Mouse (Mus musculus) MEL (cell line): ENCODE measurements at regions not wholly inside any gene's neighbourhood (a gene's known extent, or its start where the extent isn't known, plus 50 kb on each side); places are given as distances from the start of the nearest gene placed in this dataset.

Source experiments
- DNase-seq: peaks from one replicate; pipeline ENCODE4 v3.0.0; 2011; ENCODE audit warnings: low read depth, low spot score
- H3K27ac ChIP-seq: 2 replicates; pipeline ENCODE4 v1.5.1; 2012; ENCODE audit warnings: low read depth, mild to moderate bottlenecking, control low read depth, low read length, moderate library complexity; ENCODE audit not compliant: control insufficient read depth
- H3K27me3 ChIP-seq, 2 experiments: fragments of 150-350 bp in 1 of 2; sonication (generic) in 1 of 2; 2 replicates each; pipeline ENCODE4 v1.6.1; 2012; ENCODE audit warnings: low read length in 2 of 2, mild to moderate bottlenecking in 2 of 2, improper control_type of control experiment in 1 of 2, moderate library complexity in 1 of 2; ENCODE audit not compliant: insufficient read depth in 2 of 2, control insufficient read depth in 1 of 2
- H3K36me3 ChIP-seq, 2 experiments: 2 replicates each; pipeline ENCODE4 v1.6.1; 2012 to 2014; ENCODE audit warnings: low read length in 2 of 2, improper control_type of control experiment in 1 of 2, inconsistent platforms in 1 of 2, mild to moderate bottlenecking in 1 of 2; ENCODE audit not compliant: insufficient read depth in 2 of 2, control insufficient read depth in 1 of 2
- H3K4me1 ChIP-seq, 2 experiments: fragments of 150-350 bp in 1 of 2; sonication (generic) in 1 of 2; 2 replicates each; pipeline ENCODE4 v1.6.1; 2012; ENCODE audit warnings: low read length in 2 of 2, improper control_type of control experiment in 1 of 2, mild to moderate bottlenecking in 1 of 2; ENCODE audit not compliant: insufficient read depth in 2 of 2, control insufficient read depth in 1 of 2
- H3K4me3 ChIP-seq, 2 experiments: fragments of 150-350 bp in 1 of 2; sonication (generic) in 1 of 2; 2 replicates each; pipeline ENCODE4 v1.5.1; 2012; ENCODE audit warnings: low read depth in 2 of 2, low read length in 2 of 2, mild to moderate bottlenecking in 2 of 2, moderate library complexity in 2 of 2, control low read depth in 1 of 2, improper control_type of control experiment in 1 of 2; ENCODE audit not compliant: control insufficient read depth in 1 of 2, insufficient read depth in 1 of 2
- H3K79me2 ChIP-seq: 2 replicates; pipeline ENCODE4 v1.6.1; 2012; ENCODE audit warnings: mild to moderate bottlenecking, low read length, moderate library complexity; ENCODE audit not compliant: control insufficient read depth, poor library complexity, insufficient read depth
- H3K9ac ChIP-seq: 2 replicates; pipeline ENCODE4 v1.6.1; 2012; ENCODE audit warnings: low read depth, mild to moderate bottlenecking, control low read depth, low read length, moderate library complexity; ENCODE audit not compliant: control insufficient read depth, poor library complexity, severe bottlenecking
- H3K9me3 ChIP-seq: fragments of 150-350 bp; sonication (generic); replicated peaks from 2 replicates; pipeline ENCODE4 v1.6.1; 2012; ENCODE audit warnings: mild to moderate bottlenecking, low read length, improper control_type of control experiment, moderate library complexity; ENCODE audit not compliant: insufficient read depth
- BHLHE40 ChIP-seq: IDR thresholded peaks from 2 replicates; pipeline ENCODE4 v1.6.1; 2012; ENCODE audit warnings: low read depth, mild to moderate bottlenecking, inconsistent platforms, low read length, improper control_type of control experiment, borderline replicate concordance
- CHD1 ChIP-seq: IDR thresholded peaks from 2 replicates; pipeline ENCODE4 v1.6.1; 2012; ENCODE audit warnings: low read depth, mild to moderate bottlenecking, inconsistent platforms, low read length, improper control_type of control experiment
- CTCF ChIP-seq, 3 experiments: IDR thresholded peaks in 2 of 3; conservative IDR thresholded peaks in 1 of 3; 2 replicates each; pipeline ENCODE4 v1.5.1; 2011 to 2012; ENCODE audit warnings: low read length in 3 of 3, low read depth in 2 of 3, mild to moderate bottlenecking in 2 of 3, improper control_type of control experiment in 1 of 3, inconsistent platforms in 1 of 3, mixed read lengths in 1 of 3, moderate library complexity in 1 of 3; ENCODE audit not compliant: control insufficient read depth in 1 of 3, insufficient read depth in 1 of 3, poor library complexity in 1 of 3, severe bottlenecking in 1 of 3
- ELF1 ChIP-seq: IDR thresholded peaks from 2 replicates; pipeline ENCODE4 v1.6.1; 2014; ENCODE audit warnings: low read depth, mild to moderate bottlenecking, inconsistent platforms, low read length, improper control_type of control experiment, moderate library complexity
- GABPA ChIP-seq: IDR thresholded peaks from 2 replicates; pipeline ENCODE4 v1.6.1; 2012; ENCODE audit warnings: low read depth, mild to moderate bottlenecking, inconsistent platforms, low read length, improper control_type of control experiment, moderate library complexity
- HCFC1 ChIP-seq: IDR thresholded peaks from 2 replicates; pipeline ENCODE4 v1.6.1; 2012; ENCODE audit warnings: low read depth, mild to moderate bottlenecking, inconsistent platforms, low read length, improper control_type of control experiment, moderate library complexity
- JUND ChIP-seq: IDR thresholded peaks from 2 replicates; pipeline ENCODE4 v1.6.1; 2011; ENCODE audit warnings: low read depth, mild to moderate bottlenecking, improper control_type of control experiment, low read length
- MAFK ChIP-seq: IDR thresholded peaks from 2 replicates; pipeline ENCODE4 v1.6.1; 2011; ENCODE audit warnings: low read depth, mild to moderate bottlenecking, low read length, improper control_type of control experiment, borderline replicate concordance
- MYC ChIP-seq: IDR thresholded peaks from 2 replicates; pipeline ENCODE4 v1.6.1; 2011; ENCODE audit warnings: low read depth, mild to moderate bottlenecking, low read length, improper control_type of control experiment, moderate library complexity
- NELFE ChIP-seq: IDR thresholded peaks from 2 replicates; pipeline ENCODE4 v1.6.1; 2011; ENCODE audit warnings: low read depth, low read length, improper control_type of control experiment
- NRF1 ChIP-seq: IDR thresholded peaks from 2 replicates; pipeline ENCODE4 v1.6.1; 2014; ENCODE audit warnings: low read depth, mild to moderate bottlenecking, inconsistent platforms, low read length, improper control_type of control experiment, moderate library complexity; ENCODE audit not compliant: poor library complexity, insufficient read depth, severe bottlenecking
- POLR2A ChIP-seq, 2 experiments: IDR thresholded peaks; 2 replicates each; pipeline ENCODE4 v1.6.1; 2011 to 2012; ENCODE audit warnings: low read length in 2 of 2, mild to moderate bottlenecking in 2 of 2, control low read depth in 1 of 2, improper control_type of control experiment in 1 of 2, low read depth in 1 of 2, moderate library complexity in 1 of 2; ENCODE audit not compliant: control insufficient read depth in 1 of 2, insufficient read depth in 1 of 2, poor library complexity in 1 of 2
- POLR2AphosphoS2 ChIP-seq: IDR thresholded peaks from 2 replicates; pipeline ENCODE4 v1.6.1; 2011; ENCODE audit warnings: low read length, improper control_type of control experiment
- SMC3 ChIP-seq: IDR thresholded peaks from 2 replicates; pipeline ENCODE4 v1.6.1; 2011; ENCODE audit warnings: low read depth, low read length, improper control_type of control experiment
- TBP ChIP-seq: IDR thresholded peaks from 2 replicates; pipeline ENCODE4 v1.8.0; 2011; ENCODE audit warnings: low read depth, low read length, improper control_type of control experiment
- TCF12 ChIP-seq: IDR thresholded peaks from 2 replicates; pipeline ENCODE4 v1.6.1; 2014; ENCODE audit warnings: low read depth, mild to moderate bottlenecking, inconsistent platforms, low read length, improper control_type of control experiment, moderate library complexity
- USF1 ChIP-seq: IDR thresholded peaks from 2 replicates; pipeline ENCODE4 v1.6.1; 2014; ENCODE audit warnings: low read depth, mild to moderate bottlenecking, inconsistent platforms, low read length, improper control_type of control experiment, moderate library complexity
- USF2 ChIP-seq, 2 experiments: IDR thresholded peaks; 2 replicates each; pipeline ENCODE4 v1.6.1; 2011 to 2012; ENCODE audit warnings: improper control_type of control experiment in 2 of 2, low read length in 2 of 2, borderline replicate concordance in 1 of 2, inconsistent platforms in 1 of 2, low read depth in 1 of 2, mild to moderate bottlenecking in 1 of 2; ENCODE audit not compliant: insufficient read depth in 1 of 2
- ZMIZ1 ChIP-seq: IDR thresholded peaks from 2 replicates; pipeline ENCODE4 v1.6.1; 2012; ENCODE audit warnings: low read depth, mild to moderate bottlenecking, inconsistent platforms, low read length, improper control_type of control experiment, moderate library complexity

GRCm38 (mm10) chr17:14540269-14540975 is 153.6 kb downstream of the Thbs2 start:
- TF ChIP-seq ELF1 (no peak), ZMIZ1 (no peak), MAFK (no peak), POLR2AphosphoS2 (no peak), CTCF (IDR thresholded peaks at IDR 0.05 in 2 of 3, conservative IDR thresholded peaks at IDR 0.05 in 1 of 3; ENCODE audit: control insufficient read depth in 1 of 3, insufficient read depth in 1 of 3, low read depth in 2 of 3, low read length in 3 of 3, poor library complexity in 1 of 3, severe bottlenecking in 1 of 3) (no peak), POLR2A (IDR thresholded peaks at IDR 0.05; ENCODE audit: control insufficient read depth in 1 of 2, insufficient read depth in 1 of 2, low read depth in 1 of 2, low read length in 2 of 2, poor library complexity in 1 of 2) (no peak), CHD1 (no peak), BHLHE40 (no peak), TBP (no peak), NELFE (no peak), USF2 (IDR thresholded peaks at IDR 0.05; ENCODE audit: borderline replicate concordance in 1 of 2, insufficient read depth in 1 of 2, low read depth in 1 of 2, low read length in 2 of 2) (no peak), TCF12 (no peak), JUND (no peak)
- Histone ChIP-seq H3K9ac (no peak overlapping the region), H3K36me3 (no peaks in the 10 kb centered on the region), H3K4me1 (no peaks in the 10 kb centered on the region), H3K27ac (no peak overlapping the region), H3K79me2 (no peaks in the 10 kb centered on the region), H3K27me3 (no peaks in the 10 kb centered on the region), H3K9me3 (no peaks in the 10 kb centered on the region), H3K4me3 (no peak overlapping the region)
- DNase-seq = no peak

- H3K36me3 ChIP-seq = no peaks in the 10 kb centered on the region
- DNase-seq = no peak
- H3K4me1 ChIP-seq = no peaks in the 10 kb centered on the region
- H3K27ac ChIP-seq = no peak overlapping the region
- no peaks in the 10 kb centered on the region for H3K79me2 ChIP-seq
- H3K9me3 ChIP-seq = no peaks in the 10 kb centered on the region
- no peaks in the 10 kb centered on the region for H3K27me3 ChIP-seq
- TF ChIP-seq NELFE (no peak), GABPA (no peak), USF1 (no peak), HCFC1 (no peak), NRF1 (no peak), TBP (no peak), CHD1 (no peak), MYC (no peak), SMC3 (no peak)
- TF ChIP-seq, all 39 proteins: peak for 0
- no peak overlapping the region for H3K4me3 ChIP-seq
- H3K9ac ChIP-seq = no peak overlapping the region
Measured at GRCm38 (mm10) chr17:14539651-14540050, 154.4 kb downstream of the Thbs2 start.
